Mouse (Mus musculus): ENCODE results near the gene Car14.

The Car14 gene

DNA sequence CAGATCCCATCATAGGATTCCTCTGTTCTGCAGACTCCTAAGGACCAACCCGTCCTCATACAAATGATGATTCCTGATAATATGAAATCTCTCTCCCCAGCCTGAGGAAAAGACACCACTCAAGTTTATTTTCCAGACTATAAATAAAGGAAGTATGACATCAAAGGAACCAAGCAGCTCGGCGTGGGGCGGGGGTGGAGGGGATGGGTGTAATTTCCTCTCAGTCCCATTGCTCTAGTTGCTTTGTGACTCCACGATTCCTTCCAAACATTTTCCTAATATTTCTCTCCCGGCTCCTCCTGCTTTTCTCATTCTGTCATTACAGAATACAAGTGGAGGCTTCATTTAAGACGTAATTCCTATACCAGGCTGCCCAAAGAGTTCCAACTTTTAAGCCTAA is 11.4 kb downstream of the Car14 start:
- CTCF ChIA-PET = interaction anchor here (0.6 to 1.0 kb wide), 3 partner anchors 11 to 299 kb away, joined by 3 to 4 read pairs (median 4); partner anchors contain the start of gene Ciart

DNA sequence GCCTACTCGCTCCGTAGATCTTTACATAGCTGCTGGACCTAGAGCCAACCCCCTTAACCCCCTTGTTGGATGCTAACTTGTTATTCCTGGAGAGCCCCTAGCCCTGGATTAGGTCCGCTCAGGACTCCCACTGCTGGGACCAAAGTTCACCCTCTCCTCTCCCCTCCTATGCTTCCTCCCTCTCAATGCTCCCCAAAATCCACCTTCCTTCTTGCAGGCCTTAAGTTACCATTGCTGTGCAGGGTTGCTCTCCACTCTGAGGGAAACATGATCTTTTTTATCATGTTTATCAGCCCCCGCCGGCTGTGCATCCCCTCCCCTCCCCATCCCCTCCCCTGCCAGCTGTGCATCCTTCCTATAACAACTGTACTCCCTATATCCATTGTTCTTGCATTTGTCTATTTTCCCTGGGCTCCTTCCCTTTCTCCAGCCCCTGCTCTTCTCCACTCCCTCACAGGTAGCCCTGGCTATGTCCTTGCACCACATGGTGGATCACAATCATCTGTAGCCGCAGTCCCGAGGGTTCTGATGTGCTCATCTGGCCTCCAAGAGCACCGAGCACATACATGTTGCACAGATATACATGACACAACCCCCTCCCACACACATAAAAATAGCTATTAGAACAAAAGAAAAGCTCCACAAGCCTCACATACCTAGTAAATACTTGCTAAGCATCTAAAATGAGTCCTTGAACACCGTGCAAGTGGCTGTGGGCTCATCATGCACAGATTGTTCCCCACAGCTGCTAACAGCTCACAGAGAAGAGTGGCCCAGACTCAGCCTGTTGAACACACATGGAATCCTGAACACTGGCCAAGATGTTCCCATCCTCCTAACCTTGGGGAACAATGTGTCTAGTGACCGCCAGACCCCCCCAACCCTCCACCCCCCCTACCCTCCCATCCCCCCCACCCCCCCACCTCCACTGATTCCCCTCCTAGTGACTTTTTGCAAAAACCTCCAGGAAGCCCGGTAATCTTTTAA is 12.1 kb downstream of the Car14 start:
- CTCF ChIA-PET = interaction anchor here (0.5 to 0.7 kb wide), 3 partner anchors 9 to 168 kb away, joined by 3 to 5 read pairs (median 4); partner anchors contain the start of gene Mrps21

DNA sequence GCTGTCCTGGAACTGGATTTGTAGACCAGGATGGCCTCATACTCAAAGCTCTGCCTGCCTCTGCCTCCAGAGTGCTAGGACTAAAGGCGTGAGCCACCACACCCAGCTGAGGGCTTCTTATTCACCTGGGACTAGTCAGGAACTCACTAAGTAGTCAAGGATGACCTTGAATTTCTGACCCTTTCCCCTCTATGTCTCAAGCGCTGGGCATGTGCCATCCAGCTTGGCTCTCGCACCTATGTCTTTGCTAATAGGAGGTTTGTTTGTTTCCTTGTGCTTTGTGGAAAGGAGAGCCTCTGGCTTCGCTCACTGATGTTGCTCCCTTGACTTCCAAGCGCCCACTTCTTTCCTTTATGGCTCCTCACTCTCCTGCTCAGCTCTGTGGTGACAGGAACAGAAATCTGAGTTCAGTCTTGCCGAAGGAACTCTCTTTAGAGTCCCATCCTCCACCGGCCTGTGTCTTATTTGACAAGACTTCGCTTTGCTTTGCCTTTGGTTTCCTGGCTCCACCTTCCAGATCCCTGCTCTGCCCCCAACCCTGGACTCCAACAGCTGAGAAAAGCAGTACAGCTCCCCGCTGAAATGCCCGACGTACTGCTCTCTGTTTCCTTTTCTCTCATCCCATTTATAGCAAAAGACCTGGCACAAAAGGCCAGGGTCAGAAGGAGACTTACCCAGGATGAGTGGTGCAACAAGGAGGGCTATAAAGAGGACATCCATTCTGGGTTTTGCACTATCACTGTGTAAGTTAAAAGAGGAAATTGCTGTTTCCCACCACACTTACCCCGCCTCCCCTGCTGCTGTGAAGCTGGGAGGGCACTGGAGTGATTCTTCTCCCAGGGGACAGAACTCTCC is 13.1 kb downstream of the Car14 start, which contains the start of gene BC028528:
Gene BC028528 (minus strand): TSS at position 795 of the 855 bp plus-strand sequence.
- CTCF ChIA-PET = interaction anchor here (0.5 kb wide), 1 partner anchor 20 kb away, joined by 3 read pairs; the partner anchor contains the start of gene Mrps21

DNA sequence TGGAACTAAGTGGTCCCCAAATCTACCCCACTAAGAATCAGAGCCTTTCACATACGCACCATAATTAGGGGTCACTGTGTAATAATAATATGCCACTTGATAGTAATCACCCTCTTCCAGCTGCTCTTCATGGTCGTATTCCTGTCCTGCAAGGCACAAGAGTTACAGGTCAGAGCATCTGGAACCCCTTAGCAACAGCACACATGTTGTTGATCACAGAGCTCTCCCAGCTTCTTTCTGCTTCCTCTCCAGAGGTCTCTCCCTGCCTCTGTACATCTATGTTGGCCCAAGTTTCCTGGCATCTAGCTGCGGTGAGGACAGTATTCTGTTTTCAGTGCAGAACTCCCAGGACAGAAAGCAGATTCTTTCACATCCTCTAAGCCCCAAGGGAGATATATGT is 14.8 kb downstream of the Car14 start:
- CTCF ChIA-PET = interaction anchor here (0.6 kb wide), 1 partner anchor 212 kb away, joined by 3 read pairs; no protein-coding TSS in a partner anchor

DNA sequence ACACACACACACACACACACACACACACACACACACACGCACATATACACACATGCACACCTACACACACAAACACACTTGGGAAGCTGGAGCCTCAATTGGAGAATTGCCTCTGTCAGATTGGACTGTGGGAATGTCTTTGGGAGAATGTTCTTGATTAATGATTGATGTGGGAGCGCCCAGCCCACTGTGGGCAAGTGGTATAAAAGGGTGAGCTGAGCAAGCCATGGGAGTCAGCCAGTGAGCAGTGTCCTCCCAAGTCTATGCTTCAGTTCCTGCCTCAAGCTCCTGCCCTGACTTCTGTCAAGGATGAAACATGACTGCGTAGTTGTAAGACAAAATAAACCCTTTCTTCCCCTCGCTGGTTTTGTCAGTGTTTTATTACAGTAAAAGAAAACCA is 16.9 kb downstream of the Car14 start:
- CTCF ChIA-PET = no interaction called here

DNA sequence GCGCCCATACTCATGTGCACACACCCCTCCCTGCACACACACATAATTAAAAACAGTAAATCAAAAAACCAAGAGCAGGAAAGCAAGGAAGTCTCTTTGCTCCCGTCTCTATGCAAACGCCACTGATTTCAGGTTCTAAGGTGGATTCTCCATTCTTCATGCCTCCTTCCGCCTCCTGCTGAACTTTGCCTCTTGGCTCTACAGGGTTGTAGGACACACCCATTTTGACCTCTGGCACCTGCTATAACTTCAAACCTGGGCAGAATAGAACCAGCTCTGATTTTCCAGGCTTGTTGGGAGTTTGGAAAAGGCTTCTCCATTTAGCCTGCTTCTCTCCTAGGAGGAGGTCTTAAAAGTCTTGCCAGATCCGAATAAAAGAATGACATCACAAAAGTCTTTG is 20.1 kb downstream of the Car14 start:
- CTCF ChIA-PET = interaction anchor here (0.5 kb wide), 1 partner anchor 21 kb away, joined by 3 read pairs; no protein-coding TSS in a partner anchor

DNA sequence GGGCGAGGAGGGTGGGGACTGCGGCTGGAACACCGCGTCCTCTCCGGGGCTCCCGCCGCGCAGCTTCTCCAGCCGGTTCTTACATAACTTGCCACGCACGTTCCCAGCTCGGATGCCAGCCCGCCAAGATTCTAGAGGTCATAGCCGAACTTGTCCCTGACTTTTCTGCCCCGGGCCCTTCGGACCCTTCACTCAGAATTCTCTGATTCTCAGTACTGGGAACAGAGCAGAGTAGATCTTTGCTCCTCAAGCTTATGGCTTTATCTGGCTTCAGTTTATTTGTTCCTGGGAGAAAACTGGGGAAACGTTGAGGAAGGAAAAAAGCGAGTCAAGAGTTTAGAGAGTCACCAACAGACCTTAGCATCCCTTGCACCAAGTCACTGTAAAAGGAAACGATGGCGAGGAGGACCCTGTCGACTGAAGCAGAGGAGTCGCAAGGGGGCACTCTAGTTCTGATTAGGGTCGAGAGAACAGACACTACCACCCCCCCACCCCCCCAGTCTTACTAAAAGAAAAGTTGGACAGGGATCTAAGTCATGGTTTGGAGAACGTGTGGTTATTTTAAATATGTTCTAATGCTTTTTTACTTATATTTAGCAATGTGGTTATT is 21.6 kb downstream of the Car14 start:
- CTCF ChIA-PET = interaction anchor here (0.5 to 1.9 kb wide), 5 partner anchors 9 to 382 kb away, joined by 3 to 10 read pairs (median 5); partner anchors contain the start of gene Aph1a

DNA sequence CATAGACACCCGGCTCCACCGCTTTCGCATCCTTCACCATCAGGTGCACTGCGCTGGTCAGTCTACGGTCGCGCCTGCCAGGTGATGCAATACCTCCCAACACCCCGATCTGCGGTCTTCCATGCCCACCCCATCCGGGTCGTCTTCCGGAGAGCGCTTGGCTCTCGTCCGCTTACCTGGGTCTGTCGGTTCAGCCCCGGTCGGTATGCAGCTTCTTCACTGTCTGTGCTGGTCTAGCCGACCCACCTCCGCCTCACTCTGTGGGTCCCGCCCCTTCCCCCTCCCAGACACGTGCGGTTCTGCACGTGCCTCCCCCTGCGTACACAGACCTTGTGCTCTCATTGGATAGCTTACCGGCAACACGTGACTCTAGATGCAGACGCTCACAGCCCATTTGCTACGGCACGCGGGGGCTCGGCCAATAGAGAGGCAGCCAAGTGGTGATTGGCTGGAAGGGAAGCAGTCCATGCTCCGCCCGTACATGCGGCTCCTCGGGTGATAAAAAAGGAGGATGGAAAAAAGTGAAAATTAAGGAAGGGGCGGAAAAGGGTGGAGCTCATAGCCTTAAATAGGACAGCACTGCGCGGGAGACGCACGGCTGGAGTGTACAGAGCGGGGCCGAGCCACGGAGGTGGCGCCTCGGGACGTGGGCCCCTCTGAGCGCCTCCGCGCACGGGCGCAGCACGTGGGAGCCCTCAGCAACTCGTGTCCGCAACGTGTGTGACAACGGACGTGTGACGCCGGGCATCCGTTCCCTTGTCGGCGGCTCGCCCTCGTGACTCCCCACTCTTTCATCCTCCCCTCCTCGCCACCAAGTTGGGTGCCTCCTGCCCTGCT is 22.3 kb downstream of the Car14 start, which contains the start of gene Ciart:
Gene Ciart (minus strand): TSS at position 273 of the 837 bp plus-strand sequence.
- CTCF ChIA-PET = interaction anchor here (0.5 to 1.9 kb wide), 5 partner anchors 11 to 382 kb away, joined by 3 to 10 read pairs (median 4); partner anchors contain the start of gene Aph1a

DNA sequence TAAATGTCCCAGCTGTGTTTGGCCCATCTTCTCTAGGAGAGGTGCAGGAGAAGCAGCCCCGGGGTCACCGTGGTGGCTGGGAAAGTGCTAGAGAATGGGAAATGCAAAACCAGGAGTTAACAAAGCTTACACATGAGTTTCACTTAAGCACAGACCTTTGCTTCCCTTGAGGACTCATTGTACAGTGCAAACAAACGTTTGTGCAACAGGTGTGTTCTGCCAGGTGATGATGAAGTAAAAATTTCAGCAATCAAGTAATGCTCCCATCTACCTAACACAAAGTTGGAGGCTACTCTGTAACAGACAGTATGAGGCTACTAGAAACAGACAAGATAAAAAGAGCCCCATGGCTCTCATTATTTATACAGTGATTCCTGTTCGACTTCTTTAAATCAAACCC is 25.4 kb downstream of the Car14 start:
- CTCF ChIA-PET = no interaction called here

DNA sequence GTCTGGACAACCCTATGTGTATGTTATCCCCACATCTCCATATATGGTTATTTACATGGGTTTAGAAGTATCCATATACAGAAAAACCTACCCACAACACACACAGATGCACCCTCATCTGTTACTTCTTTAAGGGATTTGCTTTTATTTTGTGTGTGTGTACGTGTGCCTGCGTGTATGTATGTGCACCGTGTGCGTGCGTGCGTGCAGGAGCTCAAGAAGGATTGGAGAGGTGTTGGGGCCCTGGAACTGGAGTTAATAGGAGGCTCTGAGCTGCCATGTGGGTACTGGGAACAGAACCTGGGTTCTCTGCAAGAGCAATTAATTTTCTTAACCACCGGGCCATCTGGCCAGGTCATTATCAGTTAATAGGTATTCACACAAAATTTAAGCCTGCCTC is 32.4 kb downstream of the Car14 start:
- CTCF ChIA-PET = interaction anchor here (0.5 to 0.9 kb wide), 2 partner anchors 20 to 217 kb away, joined by 3 read pairs; partner anchors contain the start of gene BC028528

DNA sequence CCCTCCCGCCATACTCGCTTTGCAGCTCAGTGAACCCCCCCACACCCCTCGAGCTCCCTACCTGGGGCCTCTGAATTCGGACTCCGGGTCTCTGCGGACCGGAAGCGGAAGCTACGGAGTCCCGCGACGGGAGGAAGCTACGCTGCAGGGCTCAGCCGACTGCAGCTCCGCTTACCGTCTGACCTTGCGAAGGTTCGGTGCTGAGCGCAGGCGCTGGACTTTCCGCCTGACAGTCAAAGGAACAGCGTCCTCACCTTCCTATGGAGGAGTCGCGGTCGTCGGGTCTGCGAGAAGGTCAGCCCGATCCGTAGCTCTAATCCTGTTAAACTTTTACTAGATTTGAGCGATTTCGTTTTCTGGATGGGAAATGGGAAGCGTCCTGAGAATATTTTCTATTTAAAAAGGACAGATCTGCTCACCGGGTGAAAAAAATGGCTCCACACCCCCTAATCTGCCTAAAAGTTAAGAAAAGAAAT is 33.1 kb downstream of the Car14 start, which contains the start of gene Mrps21:
Gene Mrps21 (minus strand): TSS at position 128 of the 476 bp plus-strand sequence.
- CTCF ChIA-PET = interaction anchor here (0.5 to 0.9 kb wide), 3 partner anchors 21 to 220 kb away, joined by 3 read pairs; partner anchors contain the start of gene BC028528

DNA sequence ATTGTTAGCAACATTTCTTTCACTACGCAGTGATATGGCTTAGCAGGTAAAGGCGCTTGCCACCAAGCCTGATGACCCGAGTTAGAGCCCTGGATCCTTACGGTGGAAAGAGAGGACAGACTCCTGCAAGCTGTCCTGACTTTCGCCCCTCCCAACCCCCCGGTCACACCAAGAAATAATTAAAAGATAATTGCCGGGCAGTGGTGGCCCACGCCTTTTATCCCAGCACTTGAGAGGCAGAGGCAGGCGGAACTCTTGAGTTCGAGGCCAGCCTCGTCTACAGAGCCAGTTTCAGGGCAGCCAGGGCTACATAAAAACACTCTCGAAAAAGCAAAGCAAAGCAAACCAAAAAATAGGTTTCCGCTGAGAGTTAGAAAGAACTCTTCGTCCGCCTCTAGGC is 33.5 kb downstream of the Car14 start:
- CTCF ChIA-PET = interaction anchor here (0.6 to 0.9 kb wide), 3 partner anchors 9 to 220 kb away, joined by 3 to 8 read pairs (median 3); partner anchors contain the start of gene BC028528

DNA sequence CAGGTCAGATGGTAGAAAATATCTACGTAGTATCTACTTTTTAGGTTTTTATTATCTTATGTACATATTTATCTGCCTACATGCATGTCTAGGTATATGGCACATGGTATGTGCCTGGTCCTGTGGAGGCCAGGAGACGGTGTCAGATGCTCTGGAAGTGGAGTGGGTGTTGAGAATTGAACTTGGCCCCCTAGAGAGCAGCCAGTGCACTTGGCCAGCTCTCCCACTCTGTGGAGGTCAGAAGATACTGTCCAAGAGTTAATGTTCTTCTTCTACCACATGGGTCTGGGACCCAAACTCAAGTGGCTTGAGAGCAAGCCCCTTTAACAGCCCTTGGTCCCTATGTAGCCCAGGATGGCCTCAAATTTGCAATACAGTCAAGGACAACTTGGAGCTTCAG is 37.1 kb downstream of the Car14 start:
- CTCF ChIA-PET = no interaction called here

DNA sequence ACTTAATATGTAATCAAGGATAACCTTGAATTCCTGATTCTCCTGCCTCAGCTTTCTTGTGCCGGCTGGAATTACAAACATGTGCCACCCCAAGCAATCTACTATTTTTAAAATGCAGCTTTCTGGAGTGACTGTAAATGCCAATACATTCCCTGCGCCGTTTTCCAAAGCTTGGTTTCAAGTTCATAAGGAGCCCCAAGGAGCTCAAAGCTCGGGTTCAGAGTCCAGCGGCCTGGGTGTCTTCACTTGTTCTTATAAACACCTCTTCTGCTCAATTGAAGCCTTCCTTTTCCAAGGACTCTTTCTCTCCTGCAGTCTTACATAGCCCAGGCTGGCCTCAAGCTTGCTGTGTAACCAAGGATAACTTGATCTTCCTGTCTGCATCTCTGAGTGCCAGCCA is 38.4 kb downstream of the Car14 start:
- CTCF ChIA-PET = interaction anchor here (0.7 kb wide), 1 partner anchor 351 kb away, joined by 3 read pairs; no protein-coding TSS in a partner anchor

DNA sequence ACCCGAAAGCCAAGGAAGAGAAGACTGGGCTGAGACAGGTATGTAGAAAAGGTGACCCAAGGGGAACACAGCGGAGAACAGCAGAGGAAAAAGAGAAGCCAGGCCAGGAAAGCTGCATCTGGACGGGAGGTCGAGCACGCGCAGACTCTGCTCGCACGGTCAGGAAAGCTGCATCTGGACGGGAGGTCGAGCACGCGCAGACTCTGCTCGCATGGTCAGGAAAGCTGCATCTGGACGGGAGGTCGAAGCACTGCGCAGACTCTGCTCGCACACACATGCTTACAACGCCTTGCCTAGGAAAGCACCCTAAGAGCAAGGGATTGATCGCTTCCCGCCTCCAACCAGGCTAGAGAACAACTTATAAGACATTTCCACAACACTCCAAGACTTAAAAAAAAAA is 38.9 kb downstream of the Car14 start:
- CTCF ChIA-PET = no interaction called here

DNA sequence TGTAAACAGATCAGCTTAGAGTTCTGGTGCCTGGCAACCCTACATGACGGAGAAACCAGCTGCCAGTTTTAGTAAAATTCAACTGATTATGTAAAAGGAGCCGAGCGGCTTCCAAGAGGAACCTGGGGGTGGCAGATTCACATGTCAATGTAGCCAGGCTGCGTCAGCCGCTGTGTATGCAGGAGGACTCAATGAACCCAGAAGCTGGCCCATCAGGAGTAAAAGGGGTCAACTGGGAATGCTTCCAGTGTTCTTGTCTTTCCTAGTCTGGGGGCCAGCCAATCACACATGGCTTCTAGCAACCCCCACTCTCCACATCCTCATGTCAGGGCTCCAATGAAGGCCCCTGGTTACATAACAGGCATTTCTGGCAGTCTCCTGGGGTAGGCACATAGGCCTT is 39.4 kb downstream of the Car14 start:
- CTCF ChIA-PET = interaction anchor here (0.7 kb wide), 1 partner anchor 166 kb away, joined by 4 read pairs; no protein-coding TSS in a partner anchor

DNA sequence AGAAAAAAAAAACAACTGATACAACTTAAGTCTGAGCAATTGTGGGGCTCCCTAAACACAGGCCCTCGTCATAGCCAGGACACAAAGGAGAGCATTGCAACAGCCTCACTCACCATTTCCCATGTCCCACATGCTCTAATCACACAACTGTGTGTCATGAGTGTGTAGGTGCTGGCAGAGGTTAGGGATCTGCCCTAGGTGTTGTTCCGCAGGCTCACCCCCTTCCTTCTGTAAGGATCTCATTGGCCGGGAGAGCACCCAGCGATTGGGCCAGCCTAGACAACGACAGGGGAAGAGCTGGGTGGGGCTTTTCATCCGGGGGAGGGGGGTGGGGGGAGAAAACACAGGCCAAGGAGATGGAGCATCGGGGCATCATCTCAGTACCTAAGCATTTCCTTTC is 40.9 kb downstream of the Car14 start:
- CTCF ChIA-PET = interaction anchor here (0.7 kb wide), 1 partner anchor 44 kb away, joined by 3 read pairs; no protein-coding TSS in a partner anchor

DNA sequence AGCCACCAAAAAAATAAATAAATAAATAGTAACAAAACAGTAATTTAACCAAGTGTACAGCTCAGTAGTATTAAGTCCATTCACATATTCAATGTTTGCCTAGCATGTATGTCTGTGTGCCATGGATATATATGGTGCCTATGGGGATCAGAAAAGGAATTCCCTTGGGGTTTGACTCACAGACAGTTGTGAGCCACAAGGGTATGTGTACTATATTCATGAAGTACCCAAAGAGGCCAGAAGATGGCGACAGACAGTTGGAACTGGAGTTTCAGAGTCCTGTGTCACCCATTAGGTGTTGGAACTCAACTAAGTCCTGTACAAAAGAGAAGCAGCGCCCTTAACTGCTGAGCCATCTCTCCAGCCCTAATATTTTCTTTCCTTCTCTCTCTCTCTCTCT is 42.7 kb downstream of the Car14 start:
- CTCF ChIA-PET = interaction anchor here (0.6 to 0.7 kb wide), 3 partner anchors 9 to 99 kb away, joined by 3 to 8 read pairs (median 3); no protein-coding TSS in a partner anchor

DNA sequence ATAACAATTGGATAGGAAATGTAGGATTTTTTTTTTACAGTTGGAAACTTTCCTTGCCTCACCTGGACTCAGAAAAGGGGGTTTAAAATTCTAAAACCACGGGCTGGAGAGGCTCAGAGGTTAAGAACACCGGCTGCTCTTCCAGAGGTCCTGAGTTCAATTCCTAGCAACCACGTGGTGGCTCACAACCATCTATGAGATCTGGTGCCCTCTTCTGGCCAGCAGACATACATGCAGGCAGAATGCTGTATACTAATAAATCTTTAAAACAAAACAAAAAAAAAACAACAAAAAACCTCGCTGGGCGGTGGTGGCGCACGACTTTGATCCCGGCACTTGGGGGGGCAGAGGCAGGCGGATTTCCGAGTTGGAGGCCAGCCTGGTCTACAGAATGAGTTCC is 43.3 kb downstream of the Car14 start:
- CTCF ChIA-PET = interaction anchor here (0.5 to 1.0 kb wide), 3 partner anchors 46 to 375 kb away, joined by 3 to 4 read pairs (median 3); no protein-coding TSS in a partner anchor
